Mouse (Mus musculus) neural tube, embryonic 14.5 days (tissue): ENCODE data around the gene Col24a1. TPM values are rescaled to one million over a fixed set of nuclear protein-coding genes. Genes with fewer than 3 reads are reported as not detected.

Experiments used
- ATAC-seq: fragments of 200-750 bp; cut with Nextera tagmentation; 2 replicates; pipeline ENCODE4 v1.8.0; 2017; ENCODE audit warnings: low read depth, mild to moderate bottlenecking, moderate TSS enrichment, moderate library complexity
- H3K27ac ChIP-seq: fragments of 300-500 bp; sonication (generic); 2 replicates; pipeline ENCODE4 v1.5.1; 2014; ENCODE audit warnings: low read depth, mild to moderate bottlenecking, control low read depth, low read length, moderate library complexity, mixed read lengths
- H3K27me3 ChIP-seq: fragments of 300-500 bp; sonication (generic); 2 replicates; pipeline ENCODE4 v1.6.1; 2014; ENCODE audit warnings: low read length; ENCODE audit not compliant: control insufficient read depth, insufficient read depth
- H3K36me3 ChIP-seq: fragments of 300-500 bp; sonication (generic); 2 replicates; pipeline ENCODE4 v1.6.1; 2014; ENCODE audit warnings: low read length, mixed read lengths; ENCODE audit not compliant: control insufficient read depth, insufficient read depth
- H3K4me1 ChIP-seq: fragments of 300-500 bp; sonication (generic); 2 replicates; pipeline ENCODE4 v1.6.1; 2014; ENCODE audit warnings: low read length; ENCODE audit not compliant: control insufficient read depth, insufficient read depth
- H3K4me2 ChIP-seq: fragments of 300-500 bp; sonication (generic); 2 replicates; pipeline ENCODE4 v1.6.1; 2014; ENCODE audit warnings: mild to moderate bottlenecking, low read depth, low read length, control low read depth
- H3K4me3 ChIP-seq: fragments of 300-500 bp; sonication (generic); 2 replicates; pipeline ENCODE4 v1.5.1; 2014; ENCODE audit warnings: low read depth, low read length, control low read depth, mixed read lengths
- H3K9ac ChIP-seq: fragments of 300-500 bp; sonication (generic); replicated peaks from 2 replicates; pipeline ENCODE4 v1.6.1; 2014; ENCODE audit warnings: low read depth, mild to moderate bottlenecking, control low read depth, low read length, mixed read lengths
- H3K9me3 ChIP-seq: fragments of 300-500 bp; sonication (generic); 2 replicates; pipeline ENCODE4 v1.6.1; 2016; ENCODE audit warnings: low read length; ENCODE audit not compliant: control insufficient read depth
- WGBS: fragments of 180-500 bp; shearing (Covaris S2); extraction: QIAGEN DNeasy Blood & Tissue Kit; methylation state at CpG from one replicate; pipeline ENCODE4 v1.1.7; 2014; 5-methylcytosine and 5-hydroxymethylcytosine counted together
- polyA plus RNA-seq: library from polyadenylated mRNA; unstranded; fragments of >200 nt; fragmentation: Nextera tagmentation; extraction: Ambion mirVana; gene quantifications from 2 replicates; pipeline ENCODE4 v1.2.1, GENCODE M21; 2014

Gene Col24a1
- polyA plus RNA-seq, 1 experiment from 2014 or later, result 0.94 TPM

GRCm38 (mm10) chr3:145337161-145337560, 44.9 kb downstream of the Col24a1 start:
- 84% methylated on average over 2 of the region's 2 CpGs for WGBS
- Histone ChIP-seq H3K9ac (no peak overlapping the region), H3K27me3 (no peaks in the 10 kb centered on the region), H3K4me2 (no peak overlapping the region), H3K27ac (no peak overlapping the region), H3K36me3 (no peaks in the 10 kb centered on the region), H3K4me1 (no peaks in the 10 kb centered on the region), H3K4me3 (no peak overlapping the region), H3K9me3 (no peaks in the 10 kb centered on the region)
- no peak for ATAC-seq

GRCm38 (mm10) chr3:145339851-145340499, 47.7 kb downstream of the Col24a1 start:
- Histone ChIP-seq H3K27ac (no peak overlapping the region), H3K4me2 (no peak overlapping the region), H3K4me1 (no peaks in the 10 kb centered on the region), H3K4me3 (no peak overlapping the region), H3K9ac (no peak overlapping the region), H3K36me3 (no peaks in the 10 kb centered on the region), H3K9me3 (no peaks in the 10 kb centered on the region), H3K27me3 (no peaks in the 10 kb centered on the region)
- 81% methylated on average over 10 of the region's 10 CpGs for WGBS
- ATAC-seq, result no peak

- Histone ChIP-seq H3K9ac (no peak overlapping the region), H3K27ac (no peak overlapping the region), H3K36me3 (no peaks in the 10 kb centered on the region), H3K27me3 (no peaks in the 10 kb centered on the region), H3K4me2 (no peak overlapping the region), H3K4me1 (no peaks in the 10 kb centered on the region), H3K4me3 (no peak overlapping the region), H3K9me3 (no peaks in the 10 kb centered on the region)
- 96% methylated on average over 3 of the region's 3 CpGs for WGBS
- no peak for ATAC-seq
Measured at GRCm38 (mm10) chr3:145348690-145349089, 56.4 kb downstream of the Col24a1 start.

GRCm38 (mm10) chr3:145353951-145354350, 61.7 kb downstream of the Col24a1 start:
- Histone ChIP-seq H3K4me3 (no peak overlapping the region), H3K27me3 (no peaks in the 10 kb centered on the region), H3K9me3 (no peaks in the 10 kb centered on the region), H3K4me1 (no peaks in the 10 kb centered on the region), H3K27ac (no peak overlapping the region), H3K36me3 (no peaks in the 10 kb centered on the region), H3K9ac (no peak overlapping the region), H3K4me2 (no peak overlapping the region)
- WGBS, result 82% methylated on average over 3 of the region's 3 CpGs
- no peak for ATAC-seq

GRCm38 (mm10) chr3:145356865-145357487, 64.7 kb downstream of the Col24a1 start:
- no peak for ATAC-seq
- no peaks in the 10 kb centered on the region for H3K36me3 ChIP-seq
- H3K9me3 ChIP-seq, result no peaks in the 10 kb centered on the region
- no peak overlapping the region for H3K4me2 ChIP-seq
- no peak overlapping the region for H3K4me3 ChIP-seq
- 89% methylated on average over 6 of the region's 6 CpGs for WGBS
- no peaks in the 10 kb centered on the region for H3K27me3 ChIP-seq
- no peaks in the 10 kb centered on the region for H3K4me1 ChIP-seq
- H3K27ac ChIP-seq, result no peak overlapping the region
- H3K9ac ChIP-seq, result no peak overlapping the region

- Histone ChIP-seq H3K4me3 (no peak overlapping the region), H3K4me1 (no peaks in the 10 kb centered on the region), H3K9ac (no peak overlapping the region), H3K27me3 (no peaks in the 10 kb centered on the region), H3K27ac (no peak overlapping the region), H3K36me3 (no peaks in the 10 kb centered on the region), H3K4me2 (no peak overlapping the region), H3K9me3 (no peaks in the 10 kb centered on the region)
- 41% methylated on average over 3 of the region's 3 CpGs for WGBS
- no peak for ATAC-seq
Measured at GRCm38 (mm10) chr3:145365227-145365626, 73.0 kb downstream of the Col24a1 start.

- Histone ChIP-seq H3K27ac (no peak overlapping the region), H3K27me3 (no peaks in the 10 kb centered on the region), H3K9ac (no peak overlapping the region), H3K9me3 (no peaks in the 10 kb centered on the region), H3K36me3 (no peaks in the 10 kb centered on the region), H3K4me1 (no peaks in the 10 kb centered on the region), H3K4me3 (no peak overlapping the region), H3K4me2 (no peak overlapping the region)
- WGBS, result 81% methylated on average over 4 of the region's 4 CpGs
- ATAC-seq, result no peak
Measured at GRCm38 (mm10) chr3:145367176-145367717, 75.0 kb downstream of the Col24a1 start.

GRCm38 (mm10) chr3:145376298-145376697, 84.0 kb downstream of the Col24a1 start:
- no peaks in the 10 kb centered on the region for H3K4me1 ChIP-seq
- no peak for ATAC-seq
- 95% methylated on average over 3 of the region's 3 CpGs for WGBS
- no peaks in the 10 kb centered on the region for H3K9me3 ChIP-seq
- no peaks in the 10 kb centered on the region for H3K36me3 ChIP-seq
- no peaks in the 10 kb centered on the region for H3K27me3 ChIP-seq
- H3K4me3 ChIP-seq, result no peak overlapping the region
- H3K4me2 ChIP-seq, result no peak overlapping the region
- no peak overlapping the region for H3K27ac ChIP-seq
- no peak overlapping the region for H3K9ac ChIP-seq

GRCm38 (mm10) chr3:145383095-145383494, 90.8 kb downstream of the Col24a1 start:
- H3K4me2 ChIP-seq, result no peak overlapping the region
- H3K27me3 ChIP-seq, result no peaks in the 10 kb centered on the region
- ATAC-seq, result no peak
- no peaks in the 10 kb centered on the region for H3K4me1 ChIP-seq
- H3K4me3 ChIP-seq, result no peak overlapping the region
- H3K9me3 ChIP-seq, result no peaks in the 10 kb centered on the region
- no peaks in the 10 kb centered on the region for H3K36me3 ChIP-seq
- 89% methylated on average over 13 of the region's 13 CpGs for WGBS
- H3K27ac ChIP-seq, result no peak overlapping the region
- H3K9ac ChIP-seq, result no peak overlapping the region
